Mouse (Mus musculus): ENCODE data around the gene H6pd.

Gene H6pd

GRCm38 (mm10) chr4:149996440-149996839 lies 12.4 kb downstream of the H6pd start:
- POLR2A ChIA-PET: interaction anchor here in 2 of 4 experiments (0.9 to 10.4 kb wide), 4 partner anchors 11 to 20 kb away, joined by 3 to 71 read pairs (median 10); partner anchors contain the start of gene H6pd (in 2 of the 2)

GRCm38 (mm10) chr4:149995911-149996310 lies 12.9 kb downstream of the H6pd start:
- CTCF ChIA-PET: interaction anchor here in 2 of 4 experiments (0.6 to 1.7 kb wide), 4 partner anchors 13 to 154 kb away, joined by 3 to 4 read pairs (median 3); partner anchors contain the start of gene H6pd (in 1 of the 2)
- POLR2A ChIA-PET: interaction anchor here in 3 of 4 experiments (0.5 to 10.4 kb wide), 9 partner anchors 9 to 577 kb away, joined by 3 to 71 read pairs (median 3); partner anchors contain the start of genes H6pd (in 2 of the 3) and Gpr157 (in 1 of the 3)

More at GRCm38 (mm10) chr4:149996440-149996839, 12.4 kb downstream of the H6pd start:
- CTCF ChIA-PET: interaction anchor here in 1 of 4 experiments (1.0 kb wide), 1 partner anchor 96 kb away, joined by 4 read pairs; no protein-coding TSS in a partner anchor

- ChIA-PET CTCF (interaction anchor here in 3 of 4 experiments (0.7 to 1.7 kb wide), 4 partner anchors 14 to 246 kb away, joined by 3 to 4 read pairs (median 4); partner anchors contain the start of gene H6pd (in 1 of the 3)), POLR2A (interaction anchor here in 2 of 4 experiments (2.9 to 10.4 kb wide), 2 partner anchors 13 to 14 kb away, joined by 17 to 71 read pairs; partner anchors contain the start of gene H6pd (in 2 of the 2))
These were observed 14.6 kb downstream of the H6pd start for GRCm38 (mm10) chr4:149994218-149994617.

GRCm38 (mm10) chr4:149992670-149993032 lies 16.2 kb downstream of the H6pd start:
- POLR2A ChIA-PET: interaction anchor here in 3 of 4 experiments (0.6 to 10.4 kb wide), 4 partner anchors 10 to 39 kb away, joined by 3 to 71 read pairs (median 4); partner anchors contain the start of gene H6pd (in 1 of the 3)

GRCm38 (mm10) chr4:149991755-149992669 lies 16.8 kb downstream of the H6pd start:
- CTCF ChIA-PET: interaction anchor here in 2 of 4 experiments (0.6 to 3.1 kb wide), 3 partner anchors 16 to 957 kb away, joined by 3 to 13 read pairs (median 6); partner anchors contain the start of gene H6pd (in 1 of the 2)
- POLR2A ChIA-PET: interaction anchor here in 3 of 4 experiments (0.6 to 10.4 kb wide), 12 partner anchors 9 to 107 kb away, joined by 3 to 71 read pairs (median 4); partner anchors contain the start of gene H6pd (in 2 of the 3)

More at GRCm38 (mm10) chr4:149992670-149993032, 16.2 kb downstream of the H6pd start:
- CTCF ChIA-PET: no interaction called here

- CTCF ChIA-PET: interaction anchor here (0.6 to 3.1 kb wide), 8 partner anchors 17 to 957 kb away, joined by 3 to 13 read pairs (median 4); partner anchors contain the start of genes Gpr157 (in 1 of the 4) and H6pd (in 1 of the 4)
- POLR2A ChIA-PET: interaction anchor here in 3 of 4 experiments (0.6 to 10.4 kb wide), 14 partner anchors 9 to 108 kb away, joined by 3 to 71 read pairs (median 4); partner anchors contain the start of gene H6pd (in 2 of the 3)
These were observed 17.7 kb downstream of the H6pd start for GRCm38 (mm10) chr4:149990954-149991633.

- ChIA-PET POLR2A (interaction anchor here (0.6 to 2.8 kb wide), 15 partner anchors 9 to 475 kb away, joined by 3 to 14 read pairs (median 3); partner anchors contain the start of gene H6pd (in 1 of the 4)), CTCF (interaction anchor here in 3 of 4 experiments (0.6 to 3.1 kb wide), 8 partner anchors 17 to 274 kb away, joined by 3 to 13 read pairs (median 4); partner anchors contain the start of genes Gpr157 (in 1 of the 3) and H6pd (in 1 of the 3))
These were observed 18.4 kb downstream of the H6pd start for GRCm38 (mm10) chr4:149990212-149990953.

- ChIA-PET CTCF (interaction anchor here in 1 of 4 experiments (0.6 to 3.1 kb wide), 3 partner anchors 19 to 147 kb away, joined by 3 to 13 read pairs (median 3); partner anchors contain the start of gene H6pd), POLR2A (interaction anchor here in 3 of 4 experiments (0.7 to 2.8 kb wide), 7 partner anchors 10 to 190 kb away, joined by 3 to 14 read pairs (median 5); partner anchors contain the start of gene H6pd (in 1 of the 3))
These were observed 19.8 kb downstream of the H6pd start for GRCm38 (mm10) chr4:149988931-149989556.

- POLR2A ChIA-PET: interaction anchor here in 1 of 4 experiments (1.4 to 1.7 kb wide), 2 partner anchors 11 to 20 kb away, joined by 5 to 8 read pairs; partner anchors contain the start of gene H6pd
- CTCF ChIA-PET: interaction anchor here in 1 of 4 experiments (1.0 to 3.1 kb wide), 2 partner anchors 19 to 146 kb away, joined by 3 to 13 read pairs; partner anchors contain the start of gene H6pd
These were observed 20.5 kb downstream of the H6pd start for GRCm38 (mm10) chr4:149988301-149988700.

GRCm38 (mm10) chr4:149986671-149987417 lies 22.0 kb downstream of the H6pd start:
- ChIA-PET POLR2A (interaction anchor here in 2 of 4 experiments (0.6 to 1.5 kb wide), 4 partner anchors 9 to 212 kb away, joined by 3 to 12 read pairs (median 3); partner anchors contain the start of gene Slc25a33 (in 1 of the 2)), CTCF (interaction anchor here in 1 of 4 experiments (1.4 kb wide), 1 partner anchor 180 kb away, joined by 3 read pairs; no protein-coding TSS in a partner anchor)

- ChIA-PET POLR2A (interaction anchor here in 3 of 4 experiments (0.5 to 1.2 kb wide), 3 partner anchors 12 to 282 kb away, joined by 3 to 4 read pairs (median 3); partner anchors contain the start of gene H6pd (in 1 of the 3)), CTCF (interaction anchor here in 2 of 4 experiments (0.6 to 1.6 kb wide), 2 partner anchors 20 to 177 kb away, joined by 4 to 6 read pairs; no protein-coding TSS in a partner anchor)
These were observed 24.7 kb downstream of the H6pd start for GRCm38 (mm10) chr4:149983921-149984645.

- ChIA-PET CTCF (interaction anchor here (0.6 to 1.4 kb wide), 5 partner anchors 71 to 187 kb away, joined by 3 to 6 read pairs (median 4); no protein-coding TSS in a partner anchor), POLR2A (interaction anchor here in 2 of 4 experiments (1.1 to 1.2 kb wide), 3 partner anchors 26 to 27 kb away, joined by 3 to 4 read pairs (median 3); partner anchors contain the start of genes H6pd (in 1 of the 2) and Spsb1 (in 1 of the 2))
These were observed 26.7 kb downstream of the H6pd start for GRCm38 (mm10) chr4:149982154-149982553.

GRCm38 (mm10) chr4:149979819-149980308 lies 29.0 kb downstream of the H6pd start:
- ChIA-PET CTCF (interaction anchor here in 1 of 4 experiments (0.8 kb wide), 1 partner anchor 21 kb away, joined by 4 read pairs; no protein-coding TSS in a partner anchor), POLR2A (interaction anchor here in 2 of 4 experiments (1.0 to 1.8 kb wide), 2 partner anchors 11 to 20 kb away, joined by 4 read pairs; no protein-coding TSS in a partner anchor)

GRCm38 (mm10) chr4:149978820-149979219 lies 30.0 kb downstream of the H6pd start:
- ChIA-PET CTCF (interaction anchor here in 3 of 4 experiments (0.6 to 1.9 kb wide), 3 partner anchors 137 to 172 kb away, joined by 3 to 5 read pairs (median 4); no protein-coding TSS in a partner anchor), POLR2A (interaction anchor here in 2 of 4 experiments (0.9 to 1.4 kb wide), 4 partner anchors 20 to 178 kb away, joined by 3 to 5 read pairs (median 4); partner anchors contain the start of gene H6pd (in 1 of the 2))

All from embryonic stem cell, embryonic (primary cell).